Mouse (Mus musculus) heart, adult 8-10 months (tissue): ENCODE data around the gene Ifi206. TPM values are rescaled to one million over a fixed set of nuclear protein-coding genes. Genes with fewer than 3 reads are reported as not detected.
"Not testable (repeated sequence)": the region's sequence is repeated elsewhere in the genome, so short reads cannot be mapped to it uniquely, and the experiment has no call there.

Experiments
- DNase-seq: peaks from one replicate; pipeline ENCODE4 v3.0.0; 2022; ENCODE audit warnings: low spot score
- total RNA-seq, 4 experiments: library from RNA; stranded (reverse); gene quantifications; 2 replicates each; pipeline ENCODE4 v1.2.4; 2022

Ifi206 gene
- total RNA-seq = under 1 TPM in 1 of 4 experiments, not detected in 3; 0.09 TPM

DNA sequence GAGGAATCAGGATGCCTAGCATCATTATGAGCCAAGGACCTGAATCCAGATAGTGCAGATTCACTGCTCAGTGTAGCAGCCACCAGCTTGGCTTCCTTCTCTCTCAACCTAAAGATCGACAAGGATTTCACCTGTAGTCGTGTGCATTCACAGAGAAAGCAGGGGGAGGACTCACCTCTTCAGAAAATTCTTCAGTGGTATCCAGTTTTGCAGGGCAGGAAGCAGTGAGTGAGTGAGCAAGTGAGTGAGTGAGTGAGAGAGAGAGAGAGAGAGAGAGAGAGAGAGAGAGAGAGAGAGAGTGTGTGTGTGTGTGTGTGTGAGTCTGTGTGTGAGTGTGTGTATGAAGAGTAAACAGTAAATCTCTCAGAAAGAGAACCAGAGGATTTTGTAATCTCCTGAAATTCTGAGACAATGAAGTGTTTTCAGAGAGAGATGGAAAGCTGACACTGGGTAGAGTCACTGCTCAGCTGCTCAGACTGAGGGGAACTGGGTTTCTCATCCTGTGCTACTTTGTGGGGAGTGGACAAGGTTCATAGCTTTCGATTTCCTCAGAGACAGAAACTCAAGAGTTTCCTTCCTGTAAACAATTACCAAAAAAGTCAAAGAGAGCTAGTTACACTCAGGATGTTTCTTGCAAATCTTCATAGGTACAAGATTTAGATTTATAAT lies at the start of gene Ifi206:
Gene Ifi206, minus strand, starts transcription at position 230 of the 669 bp plus-strand sequence.
- not testable (repeated sequence) for DNase-seq

GRCm38 (mm10) chr1:173535791-173536190 lies 45.0 kb upstream of the Ifi206 start, which contains the start of gene Ifi214:
Gene Ifi214 (minus strand): TSS chr1:173535957.
- DNase-seq = not testable (repeated sequence)

GRCm38 (mm10) chr1:173521452-173521851 lies 30.6 kb upstream of the Ifi206 start:
- no peak for DNase-seq

DNA sequence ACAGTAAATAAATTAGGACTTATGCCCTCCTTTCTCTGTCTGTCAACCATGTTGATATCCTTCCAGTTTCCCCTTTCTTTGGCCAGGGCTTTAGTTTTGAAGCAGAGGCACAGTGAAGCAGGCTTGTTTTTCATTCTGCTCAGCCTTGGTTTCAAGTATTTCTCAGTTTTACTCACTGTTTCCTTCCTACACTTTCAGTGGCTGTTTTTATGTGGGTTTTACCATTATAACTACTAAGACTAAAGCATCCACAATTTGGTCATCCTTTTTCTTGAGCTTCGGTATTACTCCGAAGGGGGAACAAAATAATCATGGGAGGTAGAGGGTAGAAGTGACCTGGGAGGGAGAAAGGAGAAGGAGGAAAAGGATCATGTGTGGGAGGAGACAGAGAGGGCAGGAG lies 19.8 kb upstream of the Ifi206 start:
- not testable (repeated sequence) for DNase-seq

- DNase-seq = not testable (repeated sequence)
Measured at GRCm38 (mm10) chr1:173491483-173491882, 642 bp upstream of the Ifi206 start.

GRCm38 (mm10) chr1:173481182-173481574 lies 9.7 kb downstream of the Ifi206 start:
- DNase-seq = not testable (repeated sequence)

GRCm38 (mm10) chr1:173480399-173481181 lies 10.3 kb downstream of the Ifi206 start:
- not testable (repeated sequence) for DNase-seq

- DNase-seq = no peak
Measured at GRCm38 (mm10) chr1:173456761-173457160, 34.1 kb downstream of the Ifi206 start.

GRCm38 (mm10) chr1:173456139-173456754 lies 34.6 kb downstream of the Ifi206 start:
- peak; percentile 45 for DNase-seq

DNA sequence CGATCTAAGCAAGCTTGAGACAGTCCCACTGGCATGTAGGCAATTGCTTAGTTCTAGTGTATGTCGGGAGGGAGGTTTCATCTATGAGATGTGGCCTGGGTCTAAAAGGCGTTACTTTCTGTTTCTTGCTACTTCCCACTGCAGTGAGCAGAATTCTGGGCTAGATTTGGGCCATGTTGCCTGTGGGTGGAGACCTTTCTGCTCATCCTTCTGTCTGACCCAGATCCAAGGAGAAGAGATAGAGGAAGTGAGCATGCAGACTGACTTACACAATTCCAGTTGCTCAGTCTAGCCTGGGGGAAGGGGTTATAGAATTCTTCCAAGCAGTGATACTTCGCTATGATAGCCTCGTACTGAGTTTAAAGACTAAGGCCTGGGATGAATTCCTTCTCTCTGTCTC lies 39.2 kb downstream of the Ifi206 start:
- no peak for DNase-seq

DNA sequence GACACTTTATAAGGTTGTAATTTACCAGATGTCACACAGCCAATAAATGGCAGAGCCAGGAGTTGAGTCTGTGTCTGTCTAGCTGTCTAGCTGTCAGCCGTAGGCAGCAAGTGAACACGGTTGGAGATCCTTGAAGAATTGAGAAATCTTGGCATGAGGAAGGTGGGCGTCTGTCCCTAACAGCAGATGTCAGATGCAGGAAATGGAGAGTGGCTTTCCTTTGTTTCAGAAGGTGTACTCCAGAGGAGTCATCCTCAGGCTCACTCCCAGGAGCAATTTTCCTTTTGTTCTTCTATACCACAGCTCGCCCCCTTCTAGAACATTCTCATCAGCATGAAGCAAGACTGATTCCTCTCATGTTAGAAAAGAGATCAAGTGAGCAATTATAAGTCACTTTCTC lies 40.2 kb downstream of the Ifi206 start:
- DNase-seq = no peak

- DNase-seq = no peak
Measured at GRCm38 (mm10) chr1:173447067-173447466, 43.8 kb downstream of the Ifi206 start.

- no peak for DNase-seq
Measured at GRCm38 (mm10) chr1:173443061-173443460, 47.8 kb downstream of the Ifi206 start.

DNA sequence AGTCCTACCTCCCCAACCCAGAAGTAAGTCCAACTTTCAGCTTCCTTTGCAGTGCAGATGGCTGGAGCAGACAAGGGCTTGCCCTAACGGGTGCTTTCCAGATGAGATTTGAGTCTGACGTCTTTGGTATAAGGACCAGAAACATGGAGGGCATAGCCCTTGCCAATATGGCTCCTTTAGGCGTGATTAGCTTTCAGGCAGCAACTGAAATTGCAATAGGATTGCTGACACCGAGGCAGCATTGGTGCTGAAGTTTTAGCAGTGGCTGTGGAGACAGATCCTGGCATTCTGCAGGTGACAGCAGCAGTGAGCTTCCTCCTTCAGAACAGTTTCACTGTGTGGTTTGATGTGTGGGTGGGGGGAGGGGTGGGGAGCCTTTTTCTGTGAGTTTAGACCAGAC lies 49.6 kb downstream of the Ifi206 start:
- no peak for DNase-seq

DNA sequence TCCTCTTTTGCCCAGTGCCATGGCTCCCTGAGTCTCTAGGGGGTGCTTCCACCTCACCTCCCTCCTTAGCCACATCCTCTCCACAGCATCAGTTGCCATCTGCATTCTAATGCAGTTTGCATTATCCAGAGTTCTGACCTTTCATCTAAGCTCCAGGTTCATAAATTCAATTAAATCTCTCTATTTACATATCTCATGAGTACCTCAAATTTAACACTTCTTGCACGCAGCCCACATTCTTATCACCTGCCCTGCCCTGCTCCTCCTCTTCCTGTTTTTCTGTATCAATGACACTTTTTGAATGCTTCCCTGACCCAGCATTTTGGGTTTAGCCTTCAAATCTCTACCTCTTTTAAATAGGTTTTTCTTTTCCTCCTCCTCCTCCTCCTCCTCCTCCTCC lies 50.2 kb downstream of the Ifi206 start:
- DNase-seq = no peak

- no peak for DNase-seq
Measured at GRCm38 (mm10) chr1:173437161-173437953, 53.5 kb downstream of the Ifi206 start.

GRCm38 (mm10) chr1:173432411-173432810 lies 58.4 kb downstream of the Ifi206 start:
- DNase-seq = no peak

DNA sequence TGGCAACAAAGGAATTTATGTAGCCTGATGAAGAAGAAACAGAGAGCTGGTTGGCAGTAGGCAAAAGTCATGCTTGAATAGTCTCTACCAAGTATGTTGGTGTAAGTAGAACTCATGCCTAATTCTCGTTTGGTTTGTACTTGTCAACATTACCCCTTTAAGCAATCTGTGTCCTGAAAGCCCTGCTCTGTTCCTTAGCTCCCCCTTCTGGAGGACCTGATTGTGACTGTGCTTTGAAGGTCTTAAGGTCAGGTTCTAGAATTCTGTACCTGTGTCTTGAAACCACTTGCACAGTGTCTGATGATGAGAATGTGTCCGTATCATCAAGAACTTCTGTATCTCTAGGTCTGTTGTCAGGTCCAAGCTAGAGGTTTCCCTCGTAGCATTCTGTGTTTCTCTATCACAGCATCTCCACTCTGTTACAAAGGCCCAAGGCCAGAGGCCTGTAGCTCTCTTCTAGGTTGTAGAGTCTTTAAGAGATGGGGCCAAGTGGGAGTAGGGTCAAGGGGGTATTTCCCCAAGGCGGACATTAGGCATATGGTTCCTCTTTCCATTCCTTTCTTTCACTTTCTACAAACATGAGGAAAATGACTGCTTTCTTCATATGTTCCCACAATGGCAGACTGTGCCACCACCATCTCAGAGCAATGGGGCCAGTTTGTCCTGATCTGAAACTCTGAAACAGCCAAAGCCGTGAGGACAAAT lies 60.7 kb downstream of the Ifi206 start:
- DNase-seq = no peak

GRCm38 (mm10) chr1:173427385-173427784 lies 63.5 kb downstream of the Ifi206 start:
- no peak for DNase-seq

- DNase-seq = no peak
Measured at GRCm38 (mm10) chr1:173426345-173426744, 64.5 kb downstream of the Ifi206 start.

- peak; percentile 38 for DNase-seq
Measured at GRCm38 (mm10) chr1:173420374-173420773, 70.5 kb downstream of the Ifi206 start.
